Mouse (Mus musculus): Measurements from ENCODE around the gene Slco3a1. TPM values are rescaled to one million over a fixed set of nuclear protein-coding genes. Genes with fewer than 3 reads are reported as not detected.

The Slco3a1 gene
- total RNA-seq, 1 experiment, result 9.0 TPM

GRCm38 (mm10) chr7:74462451-74462850 lies 92.1 kb downstream of the Slco3a1 start:
- Histone ChIP-seq H3K4me3 (ENCODE audit: insufficient read depth in 1 of 2, low read depth in 1 of 2, low read length in 2 of 2, poor library complexity in 1 of 2, severe bottlenecking in 1 of 2) (no peak overlapping the region), H3K9me3 (ENCODE audit: control insufficient read depth, insufficient read depth, low read depth, low read length) (no peaks in the 10 kb centered on the region), H3K36me3 (ENCODE audit: control insufficient read depth, insufficient read depth, low read length, poor library complexity, severe bottlenecking) (no peaks in the 10 kb centered on the region), H3K4me1 (ENCODE audit: control insufficient read depth in 2 of 2, insufficient read depth in 2 of 2, low read length in 2 of 2, poor library complexity in 1 of 2) (no peaks in the 10 kb centered on the region), H3K27ac (ENCODE audit: insufficient read depth, low read depth, low read length, poor library complexity, severe bottlenecking) (no peak overlapping the region), H3K9ac (ENCODE audit: insufficient read depth, low read depth, low read length, poor library complexity, severe bottlenecking) (no peak overlapping the region)
- TF ChIP-seq MAFK (IDR thresholded peaks at IDR 0.05; ENCODE audit: insufficient read depth, low read depth, low read length) (no peak), ZC3H11A (IDR thresholded peaks at IDR 0.05; ENCODE audit: borderline replicate concordance, low read depth, low read length) (no peak), CHD2 (IDR thresholded peaks at IDR 0.05; ENCODE audit: low read depth, low read length) (no peak), ZNF384 (IDR thresholded peaks at IDR 0.05; ENCODE audit: low read depth, low read length) (no peak), HCFC1 (IDR thresholded peaks at IDR 0.05; ENCODE audit: borderline replicate concordance, insufficient read depth, low read length) (no peak)
- DNase-seq (ENCODE audit: low read depth, low spot score), result no peak
- in situ Hi-C loops (cut with MboI; ENCODE audit: low sequenced_read_pairs in 2 of 2, unreplicated experiment in 2 of 2), result no loop called here

GRCm38 (mm10) chr7:74461736-74462135 lies 92.8 kb downstream of the Slco3a1 start:
- Histone ChIP-seq H3K9me3 (ENCODE audit: control insufficient read depth, insufficient read depth, low read depth, low read length) (no peaks in the 10 kb centered on the region), H3K36me3 (ENCODE audit: control insufficient read depth, insufficient read depth, low read length, poor library complexity, severe bottlenecking) (no peaks in the 10 kb centered on the region), H3K4me3 (ENCODE audit: insufficient read depth in 1 of 2, low read depth in 1 of 2, low read length in 2 of 2, poor library complexity in 1 of 2, severe bottlenecking in 1 of 2) (no peak overlapping the region), H3K9ac (ENCODE audit: insufficient read depth, low read depth, low read length, poor library complexity, severe bottlenecking) (no peak overlapping the region), H3K4me1 (ENCODE audit: control insufficient read depth in 2 of 2, insufficient read depth in 2 of 2, low read length in 2 of 2, poor library complexity in 1 of 2) (no peaks in the 10 kb centered on the region), H3K27ac (ENCODE audit: insufficient read depth, low read depth, low read length, poor library complexity, severe bottlenecking) (no peak overlapping the region)
- no peak for TF ChIP-seq ZC3H11A (IDR thresholded peaks at IDR 0.05; ENCODE audit: borderline replicate concordance, low read depth, low read length)
- TF ChIP-seq HCFC1 (IDR thresholded peaks at IDR 0.05; ENCODE audit: borderline replicate concordance, insufficient read depth, low read length), result no peak
- no peak for TF ChIP-seq CHD2 (IDR thresholded peaks at IDR 0.05; ENCODE audit: low read depth, low read length)
- no peak for TF ChIP-seq MAFK (IDR thresholded peaks at IDR 0.05; ENCODE audit: insufficient read depth, low read depth, low read length)
- TF ChIP-seq ZNF384 (IDR thresholded peaks at IDR 0.05; ENCODE audit: low read depth, low read length), result no peak
- DNase-seq (ENCODE audit: low read depth, low spot score), result no peak
- in situ Hi-C loops (cut with MboI; ENCODE audit: low sequenced_read_pairs in 2 of 2, unreplicated experiment in 2 of 2), result no loop called here

- Histone ChIP-seq H3K36me3 (ENCODE audit: control insufficient read depth, insufficient read depth, low read length, poor library complexity, severe bottlenecking) (no peaks in the 10 kb centered on the region), H3K9me3 (ENCODE audit: control insufficient read depth, insufficient read depth, low read depth, low read length) (no peaks in the 10 kb centered on the region), H3K4me1 (ENCODE audit: control insufficient read depth in 2 of 2, insufficient read depth in 2 of 2, low read length in 2 of 2, poor library complexity in 1 of 2) (no peaks in the 10 kb centered on the region), H3K27ac (ENCODE audit: insufficient read depth, low read depth, low read length, poor library complexity, severe bottlenecking) (no peak overlapping the region), H3K9ac (ENCODE audit: insufficient read depth, low read depth, low read length, poor library complexity, severe bottlenecking) (no peak overlapping the region), H3K4me3 (ENCODE audit: insufficient read depth in 1 of 2, low read depth in 1 of 2, low read length in 2 of 2, poor library complexity in 1 of 2, severe bottlenecking in 1 of 2) (no peak overlapping the region)
- TF ChIP-seq CHD2 (IDR thresholded peaks at IDR 0.05; ENCODE audit: low read depth, low read length) (no peak), MAFK (IDR thresholded peaks at IDR 0.05; ENCODE audit: insufficient read depth, low read depth, low read length) (no peak), ZNF384 (IDR thresholded peaks at IDR 0.05; ENCODE audit: low read depth, low read length) (no peak), ZC3H11A (IDR thresholded peaks at IDR 0.05; ENCODE audit: borderline replicate concordance, low read depth, low read length) (no peak)
- in situ Hi-C loops (cut with MboI; ENCODE audit: low sequenced_read_pairs in 2 of 2, unreplicated experiment in 2 of 2), result no loop called here
- DNase-seq (ENCODE audit: low read depth, low spot score), result no peak
Measured at GRCm38 (mm10) chr7:74461146-74461545, 93.4 kb downstream of the Slco3a1 start.

- Histone ChIP-seq H3K36me3 (ENCODE audit: control insufficient read depth, insufficient read depth, low read length, poor library complexity, severe bottlenecking) (no peaks in the 10 kb centered on the region), H3K9ac (ENCODE audit: insufficient read depth, low read depth, low read length, poor library complexity, severe bottlenecking) (no peak overlapping the region), H3K4me3 (ENCODE audit: insufficient read depth in 1 of 2, low read depth in 1 of 2, low read length in 2 of 2, poor library complexity in 1 of 2, severe bottlenecking in 1 of 2) (no peak overlapping the region), H3K4me1 (ENCODE audit: control insufficient read depth in 2 of 2, insufficient read depth in 2 of 2, low read length in 2 of 2, poor library complexity in 1 of 2) (no peaks in the 10 kb centered on the region), H3K27ac (ENCODE audit: insufficient read depth, low read depth, low read length, poor library complexity, severe bottlenecking) (no peak overlapping the region), H3K9me3 (ENCODE audit: control insufficient read depth, insufficient read depth, low read depth, low read length) (no peaks in the 10 kb centered on the region)
- TF ChIP-seq ZC3H11A (IDR thresholded peaks at IDR 0.05; ENCODE audit: borderline replicate concordance, low read depth, low read length), result no peak
- no peak for TF ChIP-seq CHD2 (IDR thresholded peaks at IDR 0.05; ENCODE audit: low read depth, low read length)
- TF ChIP-seq ZNF384 (IDR thresholded peaks at IDR 0.05; ENCODE audit: low read depth, low read length), result no peak
- no peak for TF ChIP-seq HCFC1 (IDR thresholded peaks at IDR 0.05; ENCODE audit: borderline replicate concordance, insufficient read depth, low read length)
- TF ChIP-seq MAFK (IDR thresholded peaks at IDR 0.05; ENCODE audit: insufficient read depth, low read depth, low read length), result no peak
- in situ Hi-C loops (cut with MboI; ENCODE audit: low sequenced_read_pairs in 2 of 2, unreplicated experiment in 2 of 2), result no loop called here
- DNase-seq (ENCODE audit: low read depth, low spot score), result no peak
Measured at GRCm38 (mm10) chr7:74459812-74460211, 94.8 kb downstream of the Slco3a1 start.

GRCm38 (mm10) chr7:74459277-74459676 lies 95.3 kb downstream of the Slco3a1 start:
- Histone ChIP-seq H3K9ac (ENCODE audit: insufficient read depth, low read depth, low read length, poor library complexity, severe bottlenecking) (no peak overlapping the region), H3K4me3 (ENCODE audit: insufficient read depth in 1 of 2, low read depth in 1 of 2, low read length in 2 of 2, poor library complexity in 1 of 2, severe bottlenecking in 1 of 2) (no peak overlapping the region), H3K9me3 (ENCODE audit: control insufficient read depth, insufficient read depth, low read depth, low read length) (no peaks in the 10 kb centered on the region), H3K4me1 (ENCODE audit: control insufficient read depth in 2 of 2, insufficient read depth in 2 of 2, low read length in 2 of 2, poor library complexity in 1 of 2) (no peaks in the 10 kb centered on the region), H3K36me3 (ENCODE audit: control insufficient read depth, insufficient read depth, low read length, poor library complexity, severe bottlenecking) (no peaks in the 10 kb centered on the region), H3K27ac (ENCODE audit: insufficient read depth, low read depth, low read length, poor library complexity, severe bottlenecking) (no peak overlapping the region)
- in situ Hi-C loops (cut with MboI; ENCODE audit: low sequenced_read_pairs in 2 of 2, unreplicated experiment in 2 of 2), result no loop called here
- no peak for DNase-seq (ENCODE audit: low read depth, low spot score)
- TF ChIP-seq ZC3H11A (IDR thresholded peaks at IDR 0.05; ENCODE audit: borderline replicate concordance, low read depth, low read length), result no peak
- TF ChIP-seq HCFC1 (IDR thresholded peaks at IDR 0.05; ENCODE audit: borderline replicate concordance, insufficient read depth, low read length), result no peak
- no peak for TF ChIP-seq ZNF384 (IDR thresholded peaks at IDR 0.05; ENCODE audit: low read depth, low read length)
- no peak for TF ChIP-seq CHD2 (IDR thresholded peaks at IDR 0.05; ENCODE audit: low read depth, low read length)
- TF ChIP-seq MAFK (IDR thresholded peaks at IDR 0.05; ENCODE audit: insufficient read depth, low read depth, low read length), result no peak
